Mouse (Mus musculus): ENCODE data around the gene Tubb5. TPM values are rescaled to one million over a fixed set of nuclear protein-coding genes. Genes with fewer than 3 reads are reported as not detected.

Gene Tubb5
- total and polyA plus RNA-seq, 2 experiments from 2014 or later: 1,872 to 3,416 TPM

- DNase-seq (ENCODE audit: low spot score) (peak; percentile 83), ATAC-seq (ENCODE audit: low FRiP score) (no peak)
- Histone ChIP-seq H3K9me3 (ENCODE audit: low read length) (no peaks in the 10 kb centered on the region), H3K27ac (ENCODE audit: low read depth, low read length) (no peak overlapping the region), H3K9ac (replicated peaks; ENCODE audit: low read length, poor library complexity, severe bottlenecking) (no peak overlapping the region), H3K4me1 (ENCODE audit: insufficient read depth, low read length) (peaks cover 17% of the 10 kb centered on the region; the same call in 1 of the 2 replicates), H3K4me2 (ENCODE audit: low read depth, low read length, poor library complexity, severe bottlenecking) (no peak overlapping the region), H3K27me3 (ENCODE audit: insufficient read depth, low read length) (no peaks in the 10 kb centered on the region), H3K4me3 (ENCODE audit: low read depth, low read length) (no peak overlapping the region), H3K36me3 (ENCODE audit: insufficient read depth, low read length) (peaks cover 4% of the 10 kb centered on the region; the same call in 1 of the 2 replicates)
- WGBS: 31% methylated on average over 21 of the region's 21 CpGs
- peak; percentile 90 for TF ChIP-seq CTCF (IDR thresholded peaks at IDR 0.05)
Measured at GRCm38 (mm10) chr17:35873774-35874519, 35.8 kb upstream of the Tubb5 start.

DNA sequence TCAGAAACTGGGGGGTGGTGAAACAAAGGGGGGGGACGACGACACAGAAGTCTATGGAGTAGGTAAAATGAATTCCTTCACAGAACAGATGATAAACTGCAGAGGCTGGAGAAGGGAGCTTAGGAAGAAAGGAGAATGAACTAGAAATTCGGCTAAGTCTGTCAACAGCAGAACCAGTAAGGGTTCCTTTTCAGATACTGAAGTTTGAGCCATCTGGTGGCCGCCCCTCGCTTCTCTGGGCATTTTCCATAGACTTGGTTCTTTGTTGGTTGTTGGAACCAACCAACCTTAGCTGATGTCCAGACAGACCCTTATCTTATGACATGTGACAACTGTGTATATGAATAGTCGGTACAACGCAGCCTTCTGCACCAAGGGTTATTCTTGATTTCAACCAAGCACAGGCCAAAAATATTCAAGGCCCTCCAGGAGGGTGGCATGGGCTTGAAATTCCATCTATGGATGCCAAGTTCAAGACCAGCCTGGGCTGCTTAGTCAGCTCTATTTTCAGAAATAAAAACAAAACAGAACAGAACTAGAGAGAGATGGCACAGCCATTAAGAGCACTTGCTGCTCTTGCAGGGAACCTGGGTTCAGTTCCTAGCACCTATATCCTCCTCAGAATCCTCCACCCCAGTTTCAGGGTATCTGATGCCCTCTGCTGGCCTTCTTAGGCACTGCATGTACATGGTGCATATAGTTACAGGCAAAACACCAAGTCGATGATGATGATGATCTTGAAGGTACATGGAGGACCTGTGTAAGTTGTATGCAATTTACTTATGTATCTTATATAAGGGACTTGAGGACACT is 33.0 kb upstream of the Tubb5 start:
- 90% methylated on average over 8 of the region's 8 CpGs for WGBS
- DNase-seq (ENCODE audit: low spot score): no peak
- peaks cover 4% of the 10 kb centered on the region; the same call in 1 of the 2 replicates for H3K36me3 ChIP-seq (ENCODE audit: insufficient read depth, low read length)
- H3K4me1 ChIP-seq (ENCODE audit: insufficient read depth, low read length): peaks cover 22% of the 10 kb centered on the region
- H3K27ac ChIP-seq (ENCODE audit: low read depth, low read length): peak overlapping the region; percentile 57; the same call in 1 of the 2 replicates
- H3K4me2 ChIP-seq (ENCODE audit: low read depth, low read length, poor library complexity, severe bottlenecking): peak overlapping the region; percentile 91
- ATAC-seq (ENCODE audit: low FRiP score): no peak
- peak overlapping the region; percentile 76; the same call in 1 of the 2 replicates for H3K4me3 ChIP-seq (ENCODE audit: low read depth, low read length)
- H3K9me3 ChIP-seq (ENCODE audit: low read length): no peaks in the 10 kb centered on the region
- peak; percentile 72 for TF ChIP-seq CTCF (IDR thresholded peaks at IDR 0.05)
- H3K27me3 ChIP-seq (ENCODE audit: insufficient read depth, low read length): no peaks in the 10 kb centered on the region
- H3K9ac ChIP-seq (replicated peaks; ENCODE audit: low read length, poor library complexity, severe bottlenecking): peak overlapping the region; percentile 69

DNA sequence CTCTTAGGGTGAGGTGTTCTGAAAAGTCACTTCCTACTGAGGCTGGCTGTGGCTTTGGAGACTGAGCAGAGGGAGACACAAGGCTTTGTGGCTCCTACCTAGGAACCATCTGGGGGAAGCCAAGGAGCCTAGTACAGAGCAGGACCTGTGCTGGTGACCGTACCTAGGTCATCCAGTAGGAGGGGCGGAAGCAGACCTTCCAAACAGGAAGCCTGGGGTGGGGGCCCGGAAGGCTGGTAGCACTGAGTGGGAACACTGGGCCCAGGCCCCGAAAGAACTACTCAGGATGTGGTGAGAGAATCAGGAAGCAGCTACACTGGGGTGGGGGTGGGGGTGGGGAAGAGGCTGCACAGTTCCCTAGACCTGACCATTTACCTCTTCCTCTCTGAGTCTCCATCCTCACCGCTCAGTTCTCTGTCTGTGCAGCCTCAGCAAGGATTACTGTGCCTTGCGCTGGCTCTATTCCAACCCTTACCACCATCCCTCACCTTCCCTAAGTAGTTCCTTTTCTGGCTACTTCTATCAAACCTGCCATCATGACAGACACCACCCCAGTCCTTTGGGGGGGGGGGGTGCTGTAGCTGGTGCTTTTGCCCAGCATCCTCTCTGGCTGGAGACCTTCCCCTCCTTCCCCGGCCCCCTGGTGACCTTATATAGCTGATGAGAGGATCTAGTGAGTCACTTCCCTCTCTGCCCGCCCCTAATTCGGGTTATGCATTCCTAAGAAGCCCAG is 32.2 kb upstream of the Tubb5 start:
- peak overlapping the region; percentile 91 for H3K4me2 ChIP-seq (ENCODE audit: low read depth, low read length, poor library complexity, severe bottlenecking)
- DNase-seq (ENCODE audit: low spot score) (no peak), ATAC-seq (ENCODE audit: low FRiP score) (no peak)
- no peak for TF ChIP-seq CTCF (IDR thresholded peaks at IDR 0.05)
- H3K9me3 ChIP-seq (ENCODE audit: low read length): no peaks in the 10 kb centered on the region
- peak overlapping the region; percentile 57 for H3K27ac ChIP-seq (ENCODE audit: low read depth, low read length)
- WGBS: 69% methylated on average over 9 of the region's 9 CpGs
- peak overlapping the region; percentile 69 for H3K9ac ChIP-seq (replicated peaks; ENCODE audit: low read length, poor library complexity, severe bottlenecking)
- peak overlapping the region; percentile 76 for H3K4me3 ChIP-seq (ENCODE audit: low read depth, low read length)
- H3K4me1 ChIP-seq (ENCODE audit: insufficient read depth, low read length): peaks cover 22% of the 10 kb centered on the region
- peaks cover 4% of the 10 kb centered on the region; the same call in 1 of the 2 replicates for H3K36me3 ChIP-seq (ENCODE audit: insufficient read depth, low read length)
- H3K27me3 ChIP-seq (ENCODE audit: insufficient read depth, low read length): no peaks in the 10 kb centered on the region

GRCm38 (mm10) chr17:35869346-35870067 is 31.4 kb upstream of the Tubb5 start:
- DNase-seq (ENCODE audit: low spot score): peak; percentile 21

DNA sequence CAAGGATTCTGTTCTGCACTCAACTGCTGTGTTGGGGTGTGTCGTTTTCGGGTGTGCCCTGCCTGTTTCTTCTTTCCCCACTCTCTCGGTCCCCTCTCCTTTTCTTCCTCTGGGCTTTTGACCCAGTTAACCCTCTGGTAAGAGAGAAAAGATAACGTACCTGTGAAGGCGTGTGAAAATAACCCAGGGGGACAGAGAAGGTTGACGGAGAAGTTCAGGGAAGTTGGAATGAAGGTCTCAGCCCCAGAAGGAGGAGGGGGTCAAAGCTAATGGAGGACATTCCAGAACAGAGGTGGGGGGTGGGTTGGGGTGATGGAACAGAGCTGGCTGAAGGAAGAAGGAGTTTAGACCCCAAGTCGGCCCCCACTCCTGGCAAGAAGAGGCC is 30.8 kb upstream of the Tubb5 start:
- peak overlapping the region; percentile 91 for H3K4me2 ChIP-seq (ENCODE audit: low read depth, low read length, poor library complexity, severe bottlenecking)
- H3K9me3 ChIP-seq (ENCODE audit: low read length): no peaks in the 10 kb centered on the region
- H3K36me3 ChIP-seq (ENCODE audit: insufficient read depth, low read length): no peaks in the 10 kb centered on the region
- H3K27me3 ChIP-seq (ENCODE audit: insufficient read depth, low read length): no peaks in the 10 kb centered on the region
- 3% methylated on average over 7 of the region's 7 CpGs for WGBS
- DNase-seq (ENCODE audit: low spot score) (no peak), ATAC-seq (ENCODE audit: low FRiP score) (no peak)
- H3K27ac ChIP-seq (ENCODE audit: low read depth, low read length): peak overlapping the region; percentile 33; the same call in 1 of the 2 replicates
- peak overlapping the region; percentile 69 for H3K9ac ChIP-seq (replicated peaks; ENCODE audit: low read length, poor library complexity, severe bottlenecking)
- peak overlapping the region; percentile 76 for H3K4me3 ChIP-seq (ENCODE audit: low read depth, low read length)
- peaks cover 24% of the 10 kb centered on the region for H3K4me1 ChIP-seq (ENCODE audit: insufficient read depth, low read length)
- TF ChIP-seq CTCF (IDR thresholded peaks at IDR 0.05): no peak

More at GRCm38 (mm10) chr17:35869346-35870067, 31.4 kb upstream of the Tubb5 start:
- Histone ChIP-seq H3K4me2 (ENCODE audit: low read depth, low read length, poor library complexity, severe bottlenecking) (peak overlapping the region; percentile 91), H3K4me1 (ENCODE audit: insufficient read depth, low read length) (peaks cover 24% of the 10 kb centered on the region), H3K27ac (ENCODE audit: low read depth, low read length) (peak overlapping the region; percentile 57), H3K9me3 (ENCODE audit: low read length) (no peaks in the 10 kb centered on the region), H3K27me3 (ENCODE audit: insufficient read depth, low read length) (no peaks in the 10 kb centered on the region), H3K4me3 (ENCODE audit: low read depth, low read length) (peak overlapping the region; percentile 76), H3K9ac (replicated peaks; ENCODE audit: low read length, poor library complexity, severe bottlenecking) (peak overlapping the region; percentile 69), H3K36me3 (ENCODE audit: insufficient read depth, low read length) (no peaks in the 10 kb centered on the region)
- no peak for TF ChIP-seq CTCF (IDR thresholded peaks at IDR 0.05)
- 2% methylated on average over 7 of the region's 7 CpGs for WGBS
- ATAC-seq (ENCODE audit: low FRiP score): no peak

Measured in midbrain, postnatal 0 days (tissue).